Mouse (Mus musculus) intestine, postnatal 0 days (tissue): ENCODE data around the gene Rhobtb1. TPM values are rescaled to one million over a fixed set of nuclear protein-coding genes. Genes with fewer than 3 reads are reported as not detected.

Experiments used
- ATAC-seq: fragments of 200-750 bp; cut with Nextera tagmentation; 2 replicates; pipeline ENCODE4 v1.8.0; 2017; ENCODE audit warnings: mild to moderate bottlenecking, moderate TSS enrichment, moderate library complexity
- H3K27ac ChIP-seq: fragments of 300-500 bp; sonication (generic); 2 replicates; pipeline ENCODE4 v1.5.1; 2014; ENCODE audit warnings: mild to moderate bottlenecking, low read depth, low read length, moderate library complexity
- H3K27me3 ChIP-seq: fragments of 300-500 bp; sonication (generic); replicated peaks from 2 replicates; pipeline ENCODE4 v1.6.1; 2014; ENCODE audit warnings: low read length, mixed read lengths; ENCODE audit not compliant: control insufficient read depth, insufficient read depth
- H3K36me3 ChIP-seq: fragments of 300-500 bp; sonication (generic); 2 replicates; pipeline ENCODE4 v1.6.1; 2014; ENCODE audit warnings: mild to moderate bottlenecking, moderate library complexity; ENCODE audit not compliant: control insufficient read depth, insufficient read depth
- H3K4me1 ChIP-seq: fragments of 300-500 bp; sonication (generic); replicated peaks from 2 replicates; pipeline ENCODE4 v1.6.1; 2014; ENCODE audit warnings: antibody characterized with exemption, low read length, mixed read lengths; ENCODE audit not compliant: control insufficient read depth, insufficient read depth
- H3K4me2 ChIP-seq: fragments of 300-500 bp; sonication (generic); replicated peaks from 2 replicates; pipeline ENCODE4 v1.6.1; 2014; ENCODE audit warnings: low read depth, mild to moderate bottlenecking, moderate library complexity
- H3K4me3 ChIP-seq: fragments of 300-500 bp; sonication (generic); 2 replicates; pipeline ENCODE4 v1.5.1; 2014; ENCODE audit warnings: low read depth, low read length
- H3K9ac ChIP-seq: fragments of 300-500 bp; sonication (generic); 2 replicates; pipeline ENCODE4 v1.6.1; 2014; ENCODE audit warnings: mild to moderate bottlenecking, low read depth, low read length
- H3K9me3 ChIP-seq: fragments of 300-500 bp; sonication (generic); 2 replicates; pipeline ENCODE4 v1.6.1; 2016; ENCODE audit warnings: mixed run types; ENCODE audit not compliant: control insufficient read depth
- CTCF ChIP-seq: sonication (generic); IDR thresholded peaks from 2 replicates; pipeline ENCODE4 v1.5.1; 2016; ENCODE audit warnings: low read depth, mild to moderate bottlenecking, control low read depth, antibody characterized with exemption, moderate library complexity
- WGBS: fragments of 180-500 bp; shearing (Covaris S2); extraction: QIAGEN DNeasy Blood & Tissue Kit; methylation state at CpG from one replicate; pipeline ENCODE4 v1.1.7; 2014; 5-methylcytosine and 5-hydroxymethylcytosine counted together
- polyA plus RNA-seq: library from polyadenylated mRNA; unstranded; fragments of >200 nt; fragmentation: Nextera tagmentation; extraction: Ambion mirVana; gene quantifications from 2 replicates; pipeline ENCODE4 v1.2.1, GENCODE M21; 2015

Rhobtb1 gene
- polyA plus RNA-seq, 1 experiment from 2014 or later = 13.2 TPM

DNA sequence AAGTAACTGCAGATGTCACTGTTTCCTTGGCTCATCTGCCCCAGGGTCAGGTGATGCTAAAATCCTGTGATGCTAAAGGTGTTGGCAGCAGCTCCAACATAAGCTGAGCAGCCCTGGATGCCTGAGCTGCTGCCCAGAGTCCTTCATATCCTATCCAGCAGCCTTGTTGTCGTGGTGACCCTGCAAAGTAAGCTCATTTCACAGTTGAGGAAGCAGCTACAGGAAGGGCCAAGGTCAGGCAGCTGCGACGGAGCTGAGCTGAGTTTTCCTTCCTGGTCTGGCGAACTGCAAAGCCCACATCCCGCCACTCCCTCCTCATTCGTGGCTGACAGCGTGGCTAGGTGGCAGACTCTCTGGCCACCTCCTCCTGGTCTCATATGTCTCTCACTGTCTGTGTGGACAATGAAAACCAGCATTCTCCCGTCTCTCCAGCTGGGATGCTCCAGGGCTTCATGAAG, 103.2 kb downstream of the Rhobtb1 start:
- TF ChIP-seq CTCF = peak; percentile 16; the same call in 1 of the 2 replicates
- H3K27me3 ChIP-seq = no peaks in the 10 kb centered on the region
- 7% methylated on average over 8 of the region's 8 CpGs for WGBS
- H3K27ac ChIP-seq = peak overlapping the region; percentile 80
- peaks cover 8% of the 10 kb centered on the region; the same call in 1 of the 2 replicates for H3K36me3 ChIP-seq
- peak overlapping the region; percentile 37; the same call in 1 of the 2 replicates for H3K4me2 ChIP-seq
- H3K4me1 ChIP-seq = peaks cover 16% of the 10 kb centered on the region; the same call in 1 of the 2 replicates
- H3K9ac ChIP-seq = no peak overlapping the region
- ATAC-seq = peak; percentile 69
- no peak overlapping the region for H3K4me3 ChIP-seq
- H3K9me3 ChIP-seq = no peaks in the 10 kb centered on the region

DNA sequence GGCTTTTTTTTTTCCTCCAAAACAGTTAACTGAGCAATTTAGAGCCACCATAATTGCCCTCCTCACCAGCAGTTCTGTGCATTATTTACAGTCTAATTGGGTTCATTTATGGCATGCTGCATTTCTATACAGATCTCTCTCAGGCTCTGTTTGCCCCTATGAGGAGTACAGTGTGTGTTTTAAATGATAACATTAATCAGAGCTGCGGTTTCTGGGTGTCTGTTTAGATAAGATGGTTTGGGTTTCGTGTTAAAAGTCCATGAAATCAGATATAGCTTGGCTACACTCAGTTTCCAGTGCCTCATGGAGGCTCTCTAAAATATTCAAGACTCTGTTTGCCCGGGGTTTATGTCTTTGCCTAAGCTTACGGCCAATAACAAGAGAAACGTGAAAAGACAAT, 104.4 kb downstream of the Rhobtb1 start:
- no peak overlapping the region for H3K9ac ChIP-seq
- H3K36me3 ChIP-seq = peaks cover 3% of the 10 kb centered on the region; the same call in 1 of the 2 replicates
- no peak overlapping the region for H3K27ac ChIP-seq
- ATAC-seq = no peak
- H3K27me3 ChIP-seq = no peaks in the 10 kb centered on the region
- H3K4me1 ChIP-seq = peaks cover 16% of the 10 kb centered on the region; the same call in 1 of the 2 replicates
- H3K9me3 ChIP-seq = no peaks in the 10 kb centered on the region
- H3K4me3 ChIP-seq = no peak overlapping the region
- TF ChIP-seq CTCF = no peak
- no peak overlapping the region for H3K4me2 ChIP-seq
- 39% methylated on average over 5 of the region's 5 CpGs for WGBS

DNA sequence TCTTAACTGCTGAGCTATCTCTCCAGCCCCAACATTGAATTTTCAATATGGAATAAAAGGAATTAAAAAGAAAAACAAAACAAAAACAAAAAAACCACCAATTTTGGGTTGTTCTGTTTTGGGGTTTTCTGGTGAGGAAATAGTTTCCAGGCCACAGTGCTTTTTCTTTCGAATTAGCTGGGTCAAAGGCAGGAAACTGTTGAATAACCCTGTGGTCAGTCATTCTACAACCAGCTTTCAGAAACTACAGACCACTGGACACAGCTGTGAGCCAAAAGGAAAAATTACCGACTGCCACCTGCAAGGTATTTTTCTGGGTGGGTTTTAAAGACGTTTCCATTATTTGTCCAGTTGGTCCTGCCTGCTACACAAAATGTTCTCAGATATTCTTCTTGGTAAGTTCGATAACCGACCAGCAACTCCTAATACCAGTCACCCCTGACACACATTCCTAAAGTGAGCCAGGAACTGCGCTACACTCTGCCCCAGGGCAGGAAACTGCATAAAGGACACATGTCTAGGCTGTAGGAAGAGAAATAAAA, 106.4 kb downstream of the Rhobtb1 start:
- H3K4me2 ChIP-seq = no peak overlapping the region
- TF ChIP-seq CTCF = no peak
- H3K9me3 ChIP-seq = no peaks in the 10 kb centered on the region
- H3K27me3 ChIP-seq = no peaks in the 10 kb centered on the region
- no peak overlapping the region for H3K27ac ChIP-seq
- WGBS = 79% methylated on average over 6 of the region's 6 CpGs
- no peak overlapping the region for H3K9ac ChIP-seq
- ATAC-seq = no peak
- H3K36me3 ChIP-seq = no peaks in the 10 kb centered on the region
- H3K4me1 ChIP-seq = peaks cover 11% of the 10 kb centered on the region; the same call in 1 of the 2 replicates
- H3K4me3 ChIP-seq = no peak overlapping the region

DNA sequence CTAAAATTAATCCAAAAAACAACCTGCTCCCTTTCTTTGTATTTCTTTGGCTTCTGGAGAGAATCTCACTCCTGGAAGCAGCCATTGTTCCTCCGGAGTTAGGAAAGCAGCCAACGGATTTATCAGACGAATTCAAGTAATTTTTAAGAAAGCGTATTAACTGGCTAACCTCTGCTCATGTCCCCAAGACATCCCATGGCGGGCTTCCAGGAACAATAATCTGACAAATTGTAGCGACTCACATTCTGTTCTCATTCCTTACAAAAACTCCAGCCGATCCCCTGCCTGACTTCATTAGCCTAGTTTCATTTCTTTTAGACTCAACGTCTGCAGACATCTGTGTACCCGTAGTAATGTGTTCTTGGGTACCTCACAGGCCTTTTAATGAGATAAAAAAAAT, 107.4 kb downstream of the Rhobtb1 start:
- no peak for TF ChIP-seq CTCF
- no peaks in the 10 kb centered on the region for H3K27me3 ChIP-seq
- no peak overlapping the region for H3K4me3 ChIP-seq
- H3K9ac ChIP-seq = no peak overlapping the region
- H3K4me2 ChIP-seq = no peak overlapping the region
- no peak overlapping the region for H3K27ac ChIP-seq
- no peaks in the 10 kb centered on the region for H3K9me3 ChIP-seq
- WGBS = 59% methylated on average over 9 of the region's 9 CpGs
- H3K4me1 ChIP-seq = peaks cover 6% of the 10 kb centered on the region; the same call in 1 of the 2 replicates
- H3K36me3 ChIP-seq = no peaks in the 10 kb centered on the region
- ATAC-seq = no peak

DNA sequence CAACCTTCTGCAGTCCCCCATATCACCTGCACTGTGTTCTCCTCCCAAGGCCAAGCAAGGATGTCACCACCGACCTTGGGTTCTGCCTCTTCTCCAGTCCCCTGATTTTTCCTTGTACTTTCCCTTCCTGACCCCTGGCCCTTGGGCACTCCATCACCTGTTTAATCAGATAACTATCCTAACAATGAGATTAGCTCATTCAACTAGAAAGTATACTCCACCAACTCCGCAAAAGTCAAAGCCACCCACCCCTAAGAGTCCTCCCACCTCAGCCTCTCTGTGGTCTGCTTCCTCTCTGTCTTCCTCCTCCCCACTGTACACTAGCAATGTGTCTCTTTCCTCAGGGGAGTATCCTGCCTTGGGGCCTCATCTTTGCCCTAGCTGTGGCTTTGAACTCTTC, 107.9 kb downstream of the Rhobtb1 start:
- no peaks in the 10 kb centered on the region for H3K9me3 ChIP-seq
- peaks cover 2% of the 10 kb centered on the region; the same call in 1 of the 2 replicates for H3K4me1 ChIP-seq

DNA sequence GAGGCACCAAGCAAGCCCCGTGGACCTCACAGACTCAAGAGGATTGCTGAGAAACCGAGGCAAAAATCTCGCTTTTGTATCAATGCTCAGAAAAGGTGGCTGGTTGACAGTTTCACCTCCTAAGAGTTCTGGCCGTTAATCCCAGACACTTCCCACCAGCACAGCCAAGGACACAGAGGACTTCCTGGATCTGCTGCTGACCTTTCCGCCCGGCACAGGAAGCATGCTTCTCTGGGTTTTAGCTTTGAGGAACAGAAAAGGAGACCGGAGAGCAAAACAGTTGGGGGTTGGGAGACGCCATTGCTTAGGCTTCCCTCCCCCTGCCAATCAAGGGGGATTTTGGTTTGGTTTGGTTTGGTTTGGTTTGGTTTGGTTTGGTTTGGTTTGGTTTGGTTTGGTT, 108.7 kb downstream of the Rhobtb1 start:
- Histone ChIP-seq H3K27me3 (no peaks in the 10 kb centered on the region), H3K9me3 (no peaks in the 10 kb centered on the region), H3K4me3 (no peak overlapping the region), H3K9ac (no peak overlapping the region), H3K27ac (no peak overlapping the region), H3K4me2 (no peak overlapping the region), H3K36me3 (no peaks in the 10 kb centered on the region), H3K4me1 (no peaks in the 10 kb centered on the region)
- no peak for TF ChIP-seq CTCF
- 90% methylated on average over 8 of the region's 8 CpGs for WGBS
- ATAC-seq = no peak

More for the DNA sequence above, 107.9 kb downstream of the Rhobtb1 start:
- TF ChIP-seq CTCF = no peak
- Histone ChIP-seq H3K27ac (no peak overlapping the region), H3K4me3 (no peak overlapping the region), H3K27me3 (no peaks in the 10 kb centered on the region), H3K4me2 (no peak overlapping the region), H3K9ac (no peak overlapping the region), H3K36me3 (no peaks in the 10 kb centered on the region)
- ATAC-seq = no peak
- whole genome bisulfite sequencing = 28% methylated on average over 2 of the region's 2 CpGs
